Mouse (Mus musculus): ENCODE measurements at regions not wholly inside any gene's neighbourhood (a gene's known extent, or its start where the extent isn't known, plus 50 kb on each side); places are given as distances from the start of the nearest gene placed in this dataset.

- TF ChIP-seq CTCF (IDR thresholded peaks at IDR 0.05; ENCODE audit: borderline replicate concordance, extremely low read depth, insufficient read depth, insufficient read length) (no peak), POLR2A (IDR thresholded peaks at IDR 0.05; ENCODE audit: borderline replicate concordance, extremely low read depth, insufficient read depth, insufficient read length, poor library complexity, severe bottlenecking) (no peak)
These were observed 192.1 kb upstream of the Gas1 start for GRCm38 (mm10) chr13:60369216-60369615.

GRCm38 (mm10) chr13:60371656-60372055 lies 194.5 kb upstream of the Gas1 start:
- TF ChIP-seq CTCF (IDR thresholded peaks at IDR 0.05; ENCODE audit: borderline replicate concordance, extremely low read depth, insufficient read depth, insufficient read length): no peak
- no peak for TF ChIP-seq POLR2A (IDR thresholded peaks at IDR 0.05; ENCODE audit: borderline replicate concordance, extremely low read depth, insufficient read depth, insufficient read length, poor library complexity, severe bottlenecking)

More at GRCm38 (mm10) chr13:60369216-60369615, 192.1 kb upstream of the Gas1 start:
- peak; percentile 28 for DNase-seq (ENCODE audit: low read depth)

GRCm38 (mm10) chr13:60376705-60377104 lies 199.5 kb upstream of the Gas1 start:
- DNase-seq (ENCODE audit: low read depth): no peak
- no peak for TF ChIP-seq POLR2A (IDR thresholded peaks at IDR 0.05; ENCODE audit: borderline replicate concordance, extremely low read depth, insufficient read depth, insufficient read length, poor library complexity, severe bottlenecking)
- no peak for TF ChIP-seq CTCF (IDR thresholded peaks at IDR 0.05; ENCODE audit: borderline replicate concordance, extremely low read depth, insufficient read depth, insufficient read length)

More at GRCm38 (mm10) chr13:60371656-60372055, 194.5 kb upstream of the Gas1 start:
- DNase-seq (ENCODE audit: low read depth): no peak

GRCm38 (mm10) chr13:60382855-60383254 lies 205.7 kb upstream of the Gas1 start:
- TF ChIP-seq POLR2A (IDR thresholded peaks at IDR 0.05; ENCODE audit: borderline replicate concordance, extremely low read depth, insufficient read depth, insufficient read length, poor library complexity, severe bottlenecking) (no peak), CTCF (IDR thresholded peaks at IDR 0.05; ENCODE audit: borderline replicate concordance, extremely low read depth, insufficient read depth, insufficient read length) (no peak)

GRCm38 (mm10) chr13:60398836-60399235 lies 202.9 kb upstream of the Dapk1 start:
- TF ChIP-seq POLR2A (IDR thresholded peaks at IDR 0.05; ENCODE audit: borderline replicate concordance, extremely low read depth, insufficient read depth, insufficient read length, poor library complexity, severe bottlenecking) (no peak), CTCF (IDR thresholded peaks at IDR 0.05; ENCODE audit: borderline replicate concordance, extremely low read depth, insufficient read depth, insufficient read length) (no peak)
- DNase-seq (ENCODE audit: low read depth): no peak

More at GRCm38 (mm10) chr13:60382855-60383254, 205.7 kb upstream of the Gas1 start:
- no peak for DNase-seq (ENCODE audit: low read depth)

GRCm38 (mm10) chr13:60400764-60401487 lies 200.8 kb upstream of the Dapk1 start:
- TF ChIP-seq POLR2A (IDR thresholded peaks at IDR 0.05; ENCODE audit: borderline replicate concordance, extremely low read depth, insufficient read depth, insufficient read length, poor library complexity, severe bottlenecking) (no peak), CTCF (IDR thresholded peaks at IDR 0.05; ENCODE audit: borderline replicate concordance, extremely low read depth, insufficient read depth, insufficient read length) (no peak)
- no peak for DNase-seq (ENCODE audit: low read depth)

GRCm38 (mm10) chr13:60403471-60403870 lies 198.3 kb upstream of the Dapk1 start:
- TF ChIP-seq CTCF (IDR thresholded peaks at IDR 0.05; ENCODE audit: borderline replicate concordance, extremely low read depth, insufficient read depth, insufficient read length): no peak
- TF ChIP-seq POLR2A (IDR thresholded peaks at IDR 0.05; ENCODE audit: borderline replicate concordance, extremely low read depth, insufficient read depth, insufficient read length, poor library complexity, severe bottlenecking): no peak
- DNase-seq (ENCODE audit: low read depth): no peak

- DNase-seq (ENCODE audit: low read depth): no peak
- TF ChIP-seq POLR2A (IDR thresholded peaks at IDR 0.05; ENCODE audit: borderline replicate concordance, extremely low read depth, insufficient read depth, insufficient read length, poor library complexity, severe bottlenecking) (no peak), CTCF (IDR thresholded peaks at IDR 0.05; ENCODE audit: borderline replicate concordance, extremely low read depth, insufficient read depth, insufficient read length) (no peak)
These were observed 194.4 kb upstream of the Dapk1 start for GRCm38 (mm10) chr13:60407344-60407743.

- DNase-seq (ENCODE audit: low read depth): peak; percentile 50
These were observed 191.8 kb upstream of the Dapk1 start for GRCm38 (mm10) chr13:60409706-60410502.

GRCm38 (mm10) chr13:60416024-60416423 lies 185.7 kb upstream of the Dapk1 start:
- TF ChIP-seq CTCF (IDR thresholded peaks at IDR 0.05; ENCODE audit: borderline replicate concordance, extremely low read depth, insufficient read depth, insufficient read length) (no peak), POLR2A (IDR thresholded peaks at IDR 0.05; ENCODE audit: borderline replicate concordance, extremely low read depth, insufficient read depth, insufficient read length, poor library complexity, severe bottlenecking) (no peak)
- no peak for DNase-seq (ENCODE audit: low read depth)

More at GRCm38 (mm10) chr13:60409706-60410502, 191.8 kb upstream of the Dapk1 start:
- TF ChIP-seq CTCF (IDR thresholded peaks at IDR 0.05; ENCODE audit: borderline replicate concordance, extremely low read depth, insufficient read depth, insufficient read length) (no peak), POLR2A (IDR thresholded peaks at IDR 0.05; ENCODE audit: borderline replicate concordance, extremely low read depth, insufficient read depth, insufficient read length, poor library complexity, severe bottlenecking) (no peak)

GRCm38 (mm10) chr13:60417015-60417414 lies 184.7 kb upstream of the Dapk1 start:
- no peak for DNase-seq (ENCODE audit: low read depth)

More at GRCm38 (mm10) chr13:60417015-60417414, 184.7 kb upstream of the Dapk1 start:
- TF ChIP-seq CTCF (IDR thresholded peaks at IDR 0.05; ENCODE audit: borderline replicate concordance, extremely low read depth, insufficient read depth, insufficient read length): no peak
- TF ChIP-seq POLR2A (IDR thresholded peaks at IDR 0.05; ENCODE audit: borderline replicate concordance, extremely low read depth, insufficient read depth, insufficient read length, poor library complexity, severe bottlenecking): no peak
